Mouse (Mus musculus) hindbrain, embryonic 16.5 days (tissue): ENCODE measurements around the gene Klhl22. TPM values are rescaled to one million over a fixed set of nuclear protein-coding genes. Genes with fewer than 3 reads are reported as not detected.

Experiments used
- ATAC-seq: fragments of 200-750 bp; cut with Nextera tagmentation; 2 replicates; pipeline ENCODE4 v1.8.0; 2017; ENCODE audit warnings: moderate TSS enrichment, moderate library complexity
- H3K27ac ChIP-seq: fragments of 300-500 bp; sonication (generic); 2 replicates; pipeline ENCODE4 v1.5.1; 2014; ENCODE audit warnings: low read depth, mild to moderate bottlenecking, control low read depth, low read length, moderate library complexity
- H3K27me3 ChIP-seq: fragments of 300-500 bp; sonication (generic); replicated peaks from 2 replicates; pipeline ENCODE4 v1.6.1; 2014; ENCODE audit warnings: low read length; ENCODE audit not compliant: control insufficient read depth, insufficient read depth
- H3K36me3 ChIP-seq: fragments of 300-500 bp; sonication (generic); 2 replicates; pipeline ENCODE4 v1.6.1; 2014; ENCODE audit warnings: mild to moderate bottlenecking, low read length, moderate library complexity, mixed read lengths; ENCODE audit not compliant: control insufficient read depth, insufficient read depth
- H3K4me1 ChIP-seq: fragments of 300-500 bp; sonication (generic); 2 replicates; pipeline ENCODE4 v1.6.1; 2014; ENCODE audit warnings: low read depth, low read length; ENCODE audit not compliant: control insufficient read depth, insufficient read depth
- H3K4me2 ChIP-seq: fragments of 300-500 bp; sonication (generic); 2 replicates; pipeline ENCODE4 v1.6.1; 2014; ENCODE audit warnings: mild to moderate bottlenecking, low read length, control low read depth, moderate library complexity
- H3K4me3 ChIP-seq: fragments of 300-500 bp; sonication (generic); 2 replicates; pipeline ENCODE4 v1.5.1; 2014; ENCODE audit warnings: mild to moderate bottlenecking, low read length, control low read depth, moderate library complexity
- H3K9ac ChIP-seq: fragments of 300-500 bp; sonication (generic); 2 replicates; pipeline ENCODE4 v1.6.1; 2014; ENCODE audit warnings: low read depth, mild to moderate bottlenecking, control low read depth, low read length, moderate library complexity
- H3K9me3 ChIP-seq: fragments of 300-500 bp; sonication (generic); 2 replicates; pipeline ENCODE4 v1.6.1; 2014; ENCODE audit warnings: mild to moderate bottlenecking, low read length, moderate library complexity; ENCODE audit not compliant: control insufficient read depth
- WGBS: fragments of 180-500 bp; shearing (Covaris S2); extraction: QIAGEN DNeasy Blood & Tissue Kit; methylation state at CpG from one replicate; pipeline ENCODE4 v1.1.7; 2014; 5-methylcytosine and 5-hydroxymethylcytosine counted together
- polyA plus RNA-seq: library from polyadenylated mRNA; unstranded; fragments of >200 nt; fragmentation: Nextera tagmentation; extraction: Ambion mirVana; gene quantifications from 2 replicates; pipeline ENCODE4 v1.2.1, GENCODE M21; 2015

Gene Klhl22
- 90.2 and 98.7 TPM in 2 replicates for polyA plus RNA-seq

DNA sequence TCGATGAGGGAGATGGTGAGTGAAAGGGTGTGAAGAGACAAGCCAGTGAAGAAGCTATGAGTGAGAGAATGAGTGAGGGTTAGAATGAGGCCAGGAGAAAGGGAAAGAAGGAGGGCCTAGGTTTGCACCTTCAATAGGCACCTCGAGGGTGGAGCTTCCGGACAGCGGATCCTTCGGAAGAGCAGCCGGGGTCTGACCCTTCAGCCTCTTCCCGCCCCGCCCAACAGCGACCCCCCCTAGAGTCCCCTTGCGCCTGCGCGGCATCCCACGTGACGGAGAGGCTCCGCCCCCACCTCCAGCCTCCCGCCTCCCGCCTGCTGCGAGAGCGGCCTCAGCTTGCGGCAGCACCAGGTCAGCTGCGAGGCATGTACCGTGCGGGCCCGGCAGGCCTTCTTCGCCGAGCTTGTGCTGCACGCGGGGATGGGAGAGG, at the start of gene Klhl22:
Klhl22 (plus strand) TSS at position 275 of the 430 bp plus-strand sequence.
- Histone ChIP-seq H3K4me2 (peak within 1 kb of the TSS; percentile 65), H3K27ac (peak within 1 kb of the TSS; percentile 83), H3K9ac (peak within 1 kb of the TSS; percentile 91), H3K27me3 (no peaks in the 10 kb centered on the region), H3K4me3 (peak within 1 kb of the TSS; percentile 65), H3K36me3 (no peaks in the 10 kb centered on the region), H3K4me1 (peaks cover 23% of the 10 kb centered on the region), H3K9me3 (no peaks in the 10 kb centered on the region)
- 2% methylated on average over 25 of the region's 28 CpGs for WGBS
- peak; percentile 94 for ATAC-seq

DNA sequence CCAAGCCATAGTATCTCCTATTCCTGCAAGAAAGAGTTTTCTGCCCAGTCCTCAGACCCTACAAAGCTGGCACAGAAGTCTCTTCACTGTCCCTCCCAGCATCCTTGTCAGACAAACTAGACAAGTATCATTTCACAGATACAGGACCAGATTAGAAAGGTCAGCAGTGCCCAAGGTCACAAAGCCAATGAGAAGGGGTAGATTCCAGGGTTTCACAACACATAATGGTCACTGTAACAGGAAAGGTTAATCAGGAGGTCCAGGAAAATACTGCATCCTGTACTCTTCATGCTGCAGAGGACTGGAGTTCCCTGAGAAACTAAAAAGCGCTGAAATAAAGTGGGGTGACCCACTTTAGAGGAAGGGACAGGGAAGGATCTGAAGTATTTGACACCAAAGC, 41.6 kb upstream of the Klhl22 start:
- whole genome bisulfite sequencing: 94% methylated on average over 1 of the region's 1 CpGs
- ATAC-seq: no peak
- no peak overlapping the region for H3K9ac ChIP-seq

DNA sequence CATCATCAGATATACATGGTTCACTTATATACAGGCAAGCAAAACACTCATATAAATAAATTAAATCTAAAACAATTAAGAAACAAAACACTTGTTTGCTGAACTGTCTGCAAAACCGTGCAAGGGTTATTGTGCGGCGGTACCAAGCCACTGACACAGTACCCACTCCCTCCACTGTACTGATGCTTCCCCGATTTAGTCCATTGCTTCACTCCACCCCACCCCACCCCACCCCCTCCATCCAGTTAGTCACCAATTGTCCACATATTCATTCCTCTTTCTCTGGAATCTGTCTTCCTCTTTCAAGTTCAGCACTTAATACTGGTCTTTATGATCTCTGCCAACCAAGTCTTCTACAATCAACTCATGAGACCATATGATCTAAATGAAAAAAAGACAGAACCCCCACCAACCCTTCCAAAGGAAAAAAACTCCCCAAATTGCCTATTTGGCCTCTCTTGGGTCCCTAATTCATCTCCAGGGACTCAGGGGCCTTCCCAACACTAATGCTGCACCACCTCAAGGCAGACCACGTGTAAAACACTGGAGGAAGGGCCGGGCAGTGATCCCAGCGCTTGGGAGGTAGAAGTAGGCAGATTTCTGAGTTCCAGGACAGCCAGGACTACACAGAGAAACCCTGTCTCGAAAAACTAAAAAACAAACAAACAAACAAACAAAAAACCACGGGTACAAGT, 38.2 kb upstream of the Klhl22 start:
- peaks cover 14% of the 10 kb centered on the region for H3K4me1 ChIP-seq
- H3K4me2 ChIP-seq: peak overlapping the region; percentile 91
- 72% methylated on average over 9 of the region's 9 CpGs for WGBS
- peak overlapping the region; percentile 80 for H3K4me3 ChIP-seq
- ATAC-seq: no peak
- H3K36me3 ChIP-seq: no peaks in the 10 kb centered on the region
- no peaks in the 10 kb centered on the region for H3K9me3 ChIP-seq
- H3K27me3 ChIP-seq: no peaks in the 10 kb centered on the region
- H3K9ac ChIP-seq: peak overlapping the region; percentile 9; the same call in 1 of the 2 replicates
- H3K27ac ChIP-seq: no peak overlapping the region

More for the DNA sequence above, 41.6 kb upstream of the Klhl22 start:
- no peak overlapping the region for H3K4me3 ChIP-seq
- H3K4me1 ChIP-seq: peaks cover 14% of the 10 kb centered on the region
- H3K27me3 ChIP-seq: no peaks in the 10 kb centered on the region
- H3K36me3 ChIP-seq: no peaks in the 10 kb centered on the region
- no peak overlapping the region for H3K27ac ChIP-seq
- no peaks in the 10 kb centered on the region for H3K9me3 ChIP-seq
- H3K4me2 ChIP-seq: no peak overlapping the region

DNA sequence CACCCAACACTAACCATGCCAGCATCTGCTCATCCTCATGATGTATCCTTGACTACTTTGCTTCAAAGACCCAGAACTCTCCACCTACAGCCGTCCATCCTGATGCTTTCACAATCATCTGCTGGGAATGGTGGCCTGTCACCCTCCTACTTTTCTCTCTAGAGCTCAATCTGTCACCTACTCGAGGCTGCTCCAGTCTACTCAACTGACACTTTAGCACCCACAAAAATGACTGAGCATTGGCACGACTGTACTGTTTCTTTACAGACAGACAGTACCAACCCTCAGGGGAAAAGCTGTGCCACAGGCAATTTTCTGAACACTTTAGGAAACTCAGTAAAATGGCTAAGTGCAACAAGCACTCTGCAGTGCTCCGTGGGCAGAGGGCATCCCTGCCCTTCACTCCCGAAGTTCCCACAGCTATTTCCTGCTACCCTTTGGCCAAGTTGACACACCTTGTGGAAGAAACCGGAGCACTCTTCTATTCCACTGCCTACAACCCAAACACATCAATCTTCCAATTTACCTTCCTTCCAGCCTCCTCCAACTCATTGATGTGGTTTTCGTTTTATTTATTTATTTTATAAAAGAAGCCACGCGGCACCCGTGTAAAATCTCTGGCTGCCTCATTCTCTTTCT, 37.5 kb upstream of the Klhl22 start:
- H3K4me3 ChIP-seq: peak overlapping the region; percentile 80
- no peaks in the 10 kb centered on the region for H3K36me3 ChIP-seq
- H3K4me2 ChIP-seq: peak overlapping the region; percentile 91
- 8% methylated on average over 10 of the region's 10 CpGs for WGBS
- peaks cover 14% of the 10 kb centered on the region for H3K4me1 ChIP-seq
- ATAC-seq: no peak; the same call in 1 of the 2 replicates
- no peaks in the 10 kb centered on the region for H3K27me3 ChIP-seq
- H3K9ac ChIP-seq: peak overlapping the region; percentile 85
- H3K9me3 ChIP-seq: no peaks in the 10 kb centered on the region
- H3K27ac ChIP-seq: no peak overlapping the region; the same call in 1 of the 2 replicates

DNA sequence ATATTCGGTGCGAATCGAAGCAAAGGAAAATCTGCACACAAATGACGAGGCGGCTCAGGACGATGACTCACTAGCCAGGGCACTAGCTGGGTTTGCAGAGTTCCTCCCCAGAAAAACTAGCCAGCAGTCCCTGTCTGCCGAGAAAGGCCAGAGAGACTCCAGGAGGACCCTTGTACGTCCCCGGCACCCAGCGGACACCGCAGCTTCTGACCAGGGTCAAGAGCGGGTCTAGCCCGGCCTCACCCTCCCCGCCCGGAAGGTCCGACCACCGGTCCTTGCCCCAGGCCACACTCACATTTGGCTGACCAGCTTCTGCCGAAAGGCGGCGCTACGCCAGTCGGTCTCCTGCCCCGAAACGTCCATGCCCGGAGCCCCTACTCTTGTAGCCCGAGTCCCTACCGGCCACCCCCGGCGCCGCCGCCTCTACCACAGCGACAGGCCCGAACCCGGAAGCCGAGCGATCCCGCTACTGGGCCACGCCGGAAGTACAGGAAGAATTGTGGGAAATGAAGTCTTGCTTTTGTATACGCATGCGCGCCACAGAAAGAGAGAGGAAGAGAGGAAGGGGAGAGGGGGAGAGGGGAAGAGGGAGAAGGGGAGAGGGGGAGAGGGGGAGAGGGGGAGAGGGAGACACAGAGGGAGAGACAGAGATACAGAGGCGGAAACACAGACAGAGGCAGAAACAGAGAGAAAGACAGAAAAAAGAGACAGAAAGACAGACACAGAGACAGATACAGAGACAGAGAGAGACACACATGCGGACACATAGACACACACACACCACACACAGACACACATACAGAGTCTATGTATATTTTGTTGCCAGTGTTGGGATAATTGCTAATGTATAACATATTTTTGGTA, 36.7 kb upstream of the Klhl22 start:
- H3K4me3 ChIP-seq: peak overlapping the region; percentile 80
- H3K27ac ChIP-seq: peak overlapping the region; percentile 76
- peaks cover 14% of the 10 kb centered on the region for H3K4me1 ChIP-seq
- peak overlapping the region; percentile 91 for H3K4me2 ChIP-seq
- no peaks in the 10 kb centered on the region for H3K36me3 ChIP-seq
- H3K9ac ChIP-seq: peak overlapping the region; percentile 85
- H3K27me3 ChIP-seq: no peaks in the 10 kb centered on the region
- no peaks in the 10 kb centered on the region for H3K9me3 ChIP-seq
- WGBS: 2% methylated on average over 44 of the region's 44 CpGs
- ATAC-seq: peak; percentile 95

DNA sequence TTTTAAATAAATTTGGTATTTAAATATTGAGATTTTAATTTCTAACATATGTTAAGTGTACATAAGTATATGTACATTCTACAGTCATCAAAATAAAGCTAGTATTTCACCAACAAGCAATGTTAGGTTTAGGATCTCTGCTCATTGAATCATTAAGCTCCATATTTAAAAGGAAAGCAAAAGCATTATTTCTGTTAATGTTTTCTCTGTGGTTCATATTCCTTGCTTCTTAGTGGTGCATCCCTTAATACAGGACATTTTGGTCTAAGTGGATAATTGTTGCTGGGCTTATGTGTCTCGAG, 36.1 kb upstream of the Klhl22 start:
- H3K9me3 ChIP-seq: no peaks in the 10 kb centered on the region
- no peaks in the 10 kb centered on the region for H3K36me3 ChIP-seq
- H3K9ac ChIP-seq: no peak overlapping the region
- H3K4me3 ChIP-seq: no peak overlapping the region
- no peak for ATAC-seq
- peaks cover 14% of the 10 kb centered on the region for H3K4me1 ChIP-seq
- H3K27ac ChIP-seq: 0 out of 2 replicates have a peak overlapping the region, but pooled peaks have one; percentile 76
- WGBS: 83% methylated on average over 1 of the region's 1 CpGs
- no peaks in the 10 kb centered on the region for H3K27me3 ChIP-seq
- peak overlapping the region; percentile 50; the same call in 1 of the 2 replicates for H3K4me2 ChIP-seq

DNA sequence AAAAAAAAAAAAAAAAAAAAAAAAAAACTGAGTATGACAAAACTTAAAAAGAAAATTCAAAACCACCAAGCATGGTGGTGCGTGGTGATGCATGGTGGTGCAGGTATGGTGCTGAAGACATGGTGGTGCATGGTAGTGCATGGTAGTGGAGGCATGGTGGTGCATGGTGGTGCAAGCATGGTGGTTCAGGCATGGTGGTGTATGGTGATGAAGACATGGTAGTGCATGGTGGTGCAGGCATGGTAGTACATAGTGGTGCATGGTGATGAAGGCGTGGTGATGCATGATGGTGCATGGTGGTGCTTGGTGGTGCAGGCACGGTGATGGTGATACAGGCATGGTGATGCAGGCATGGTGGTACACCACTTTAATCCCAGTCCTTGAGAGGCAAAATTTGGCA, 35.0 kb upstream of the Klhl22 start:
- H3K36me3 ChIP-seq: no peaks in the 10 kb centered on the region
- WGBS: 99% methylated on average over 3 of the region's 3 CpGs

DNA sequence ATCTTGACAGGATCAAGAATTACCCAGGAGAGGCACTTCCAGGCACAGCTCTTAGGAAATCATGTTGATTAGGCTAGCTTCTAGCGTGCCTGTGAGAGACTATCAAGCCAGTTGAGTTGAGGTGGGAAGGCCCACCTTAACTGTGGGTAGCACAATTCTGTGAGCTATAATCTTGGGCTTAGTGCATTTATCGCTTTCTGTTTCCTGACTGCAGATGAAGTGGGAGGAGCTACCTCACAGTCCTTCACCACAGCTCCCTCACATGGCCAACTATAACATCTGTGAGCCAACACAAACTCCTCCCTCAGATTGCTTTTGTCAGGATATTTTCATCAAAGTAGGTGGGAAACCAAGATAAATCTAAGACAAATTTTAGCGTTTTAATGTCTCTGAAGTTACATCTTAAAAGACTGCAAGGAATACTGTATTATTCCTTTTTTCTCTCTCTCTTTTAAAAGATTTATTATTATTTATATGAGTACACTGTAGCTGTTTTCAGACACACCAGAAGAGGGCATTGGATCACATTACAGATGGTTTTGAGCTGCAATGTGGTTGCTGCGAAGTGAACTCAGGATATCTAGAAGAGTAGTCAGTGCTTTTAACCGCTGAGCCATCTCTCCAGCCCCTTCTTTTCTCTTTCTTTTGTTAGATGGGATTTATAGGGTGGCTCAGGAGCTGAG, 32.1 kb upstream of the Klhl22 start:
- no peak overlapping the region for H3K9ac ChIP-seq
- H3K4me2 ChIP-seq: 0 out of 2 replicates have a peak overlapping the region, but pooled peaks have one; percentile 24
- H3K9me3 ChIP-seq: no peaks in the 10 kb centered on the region
- no peak overlapping the region for H3K27ac ChIP-seq
- WGBS: 15% methylated on average over 5 of the region's 5 CpGs
- no peaks in the 10 kb centered on the region for H3K36me3 ChIP-seq
- no peak for ATAC-seq
- no peaks in the 10 kb centered on the region for H3K27me3 ChIP-seq
- no peaks in the 10 kb centered on the region for H3K4me1 ChIP-seq
- no peak overlapping the region for H3K4me3 ChIP-seq

More for the DNA sequence above, 35.0 kb upstream of the Klhl22 start:
- Histone ChIP-seq H3K27ac (no peak overlapping the region), H3K9me3 (no peaks in the 10 kb centered on the region), H3K9ac (no peak overlapping the region), H3K4me1 (peaks cover 14% of the 10 kb centered on the region), H3K27me3 (no peaks in the 10 kb centered on the region), H3K4me2 (no peak overlapping the region), H3K4me3 (no peak overlapping the region)
- peak; percentile 7; the same call in 1 of the 2 replicates for ATAC-seq
